Mouse (Mus musculus) stomach, postnatal 0 days (tissue): ENCODE data around the gene Acp2.

Experiments
- CTCF ChIP-seq: IDR thresholded peaks from 2 replicates; pipeline ENCODE4 v1.5.1; 2016; ENCODE audit warnings: antibody characterized with exemption, low read depth, mild to moderate bottlenecking, moderate library complexity
- EP300 ChIP-seq: optimal IDR thresholded peaks from 2 replicates; pipeline ENCODE3; 2016; ENCODE audit warnings: antibody characterized with exemption

DNA sequence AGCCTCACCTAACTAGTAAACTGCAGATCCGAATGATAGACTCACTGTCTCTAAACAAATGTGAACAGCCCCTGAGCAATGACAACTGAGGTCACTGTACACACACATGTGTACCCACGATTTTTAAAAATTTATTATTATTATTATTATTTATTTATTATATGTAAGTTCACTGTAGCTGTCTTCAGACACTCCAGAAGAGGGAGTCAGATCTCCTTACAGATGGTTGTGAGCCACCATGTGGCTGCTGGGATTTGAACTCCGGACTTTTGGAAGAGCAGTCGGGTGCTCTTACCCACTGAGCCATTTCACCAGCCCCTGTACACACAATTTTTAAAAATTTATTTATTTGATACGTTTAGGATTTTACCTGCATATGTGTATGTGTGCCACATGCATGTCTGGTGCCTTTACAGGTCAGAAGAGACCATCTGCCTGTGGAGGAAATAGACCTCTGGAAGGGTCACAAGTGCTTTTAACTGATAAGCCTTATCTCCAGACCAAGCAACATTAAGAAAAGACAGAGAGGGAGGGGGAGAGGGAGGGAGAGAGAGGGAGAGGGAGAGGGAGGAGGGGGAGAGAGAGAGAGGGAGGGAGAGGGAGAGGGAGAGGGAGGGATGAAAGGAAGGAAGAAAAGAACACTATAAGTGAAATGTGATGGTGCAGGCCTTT, 42.0 kb downstream of the Acp2 start:
- no peak for TF ChIP-seq EP300
- no peak for TF ChIP-seq CTCF
